Mouse (Mus musculus) liver (tissue): Measurements from ENCODE around the gene AY358078.
"Not testable (repeated sequence)": the region's sequence is repeated elsewhere in the genome, so short reads cannot be mapped to it uniquely, and the experiment has no call there.

Experiments
- DNase-seq: peaks from one replicate; pipeline ENCODE4 v3.0.0-alpha.2; 2020; ENCODE audit warnings: mixed read lengths

Gene AY358078

GRCm38 (mm10) chr14:51799746-51800145 is at the start of gene AY358078:
Gene AY358078 (plus strand): TSS chr14:51800046.
- DNase-seq, result no peak

DNA sequence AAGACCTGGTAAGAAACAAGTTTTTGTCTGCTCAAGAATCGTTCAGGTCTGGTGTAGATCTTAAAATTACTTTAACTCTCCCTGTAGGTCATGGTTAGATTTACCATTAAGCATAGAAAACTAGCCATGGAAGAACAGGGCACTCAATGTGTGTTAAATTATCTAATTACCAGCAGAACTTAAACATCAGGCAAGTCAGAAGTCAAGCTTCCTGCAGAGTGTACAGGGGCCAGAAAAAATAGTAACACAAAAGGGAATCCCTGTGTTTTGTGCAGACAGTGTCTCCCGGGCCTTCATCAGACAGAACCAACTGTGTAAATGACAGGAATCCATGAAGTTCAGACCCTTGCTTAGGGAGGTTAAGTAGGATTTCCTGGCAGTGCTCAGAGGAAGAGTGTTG is 43.9 kb upstream of the AY358078 start:
- no peak for DNase-seq

- not testable (repeated sequence) for DNase-seq
These were observed 28.5 kb upstream of the AY358078 start for GRCm38 (mm10) chr14:51771378-51771777.

DNA sequence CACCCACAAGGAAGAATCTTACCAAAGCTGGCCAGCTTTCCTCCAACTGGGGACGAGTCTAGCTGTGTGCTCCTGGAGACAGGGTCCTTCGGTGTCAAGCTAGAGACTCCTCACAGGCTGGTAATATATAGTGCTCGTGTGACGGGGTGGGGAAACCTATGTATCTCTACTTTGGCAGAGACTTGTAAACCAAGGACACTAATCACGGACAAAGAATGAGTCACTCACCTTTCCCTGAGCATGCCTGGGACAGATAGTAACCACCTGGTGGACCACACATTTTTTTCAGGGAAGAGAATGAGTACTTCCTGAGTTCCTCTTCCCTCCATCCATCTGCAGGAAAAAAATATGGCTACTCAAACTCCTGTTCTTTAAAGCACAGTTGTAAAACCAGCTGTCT is 26.4 kb upstream of the AY358078 start, which contains the start of gene Ang4:
Ang4 (minus strand) TSS at position 101 of the 400 bp plus-strand sequence.
- DNase-seq, result no peak

GRCm38 (mm10) chr14:51777791-51778190 is 22.1 kb upstream of the AY358078 start:
- DNase-seq, result no peak

GRCm38 (mm10) chr14:51778865-51779481 is 20.9 kb upstream of the AY358078 start:
- DNase-seq, result no peak

DNA sequence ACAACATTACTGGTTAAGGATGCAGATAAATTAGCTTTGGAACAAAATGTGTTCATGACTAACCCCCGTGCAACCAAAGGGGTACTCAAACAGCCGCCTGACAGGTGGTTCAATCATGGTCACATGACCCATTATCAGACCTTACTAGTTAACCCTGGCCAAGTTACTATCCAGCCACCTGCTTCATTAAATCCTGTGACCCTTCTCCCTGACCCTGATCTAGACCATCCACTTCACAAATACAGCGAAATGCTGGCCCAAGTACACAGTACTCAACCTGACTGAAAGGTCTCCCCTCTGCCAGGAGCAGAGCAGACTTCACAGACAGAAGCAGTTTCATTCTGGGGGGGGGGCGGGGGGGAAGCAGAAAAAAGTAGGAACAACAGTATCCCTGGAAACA is 13.5 kb upstream of the AY358078 start:
- DNase-seq, result no peak

DNA sequence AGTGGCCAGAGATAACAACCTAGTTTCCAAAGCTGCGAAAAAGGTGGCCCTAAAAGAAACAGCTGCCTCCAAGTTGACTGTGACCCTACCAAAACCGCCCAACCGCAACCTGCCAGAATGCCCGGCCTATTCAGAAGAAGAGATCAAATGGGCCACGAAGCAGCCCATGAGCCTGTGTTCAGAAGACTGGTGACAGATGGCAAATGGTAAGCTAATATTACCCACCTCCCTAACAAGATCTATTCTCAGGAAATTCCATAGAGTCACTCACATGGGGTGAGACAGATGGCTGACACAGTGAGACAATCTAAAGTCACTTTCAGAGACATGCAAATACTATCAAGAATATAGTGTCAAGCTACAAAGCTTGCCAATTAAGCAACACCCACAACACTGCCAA is 12.8 kb upstream of the AY358078 start:
- DNase-seq, result no peak

DNA sequence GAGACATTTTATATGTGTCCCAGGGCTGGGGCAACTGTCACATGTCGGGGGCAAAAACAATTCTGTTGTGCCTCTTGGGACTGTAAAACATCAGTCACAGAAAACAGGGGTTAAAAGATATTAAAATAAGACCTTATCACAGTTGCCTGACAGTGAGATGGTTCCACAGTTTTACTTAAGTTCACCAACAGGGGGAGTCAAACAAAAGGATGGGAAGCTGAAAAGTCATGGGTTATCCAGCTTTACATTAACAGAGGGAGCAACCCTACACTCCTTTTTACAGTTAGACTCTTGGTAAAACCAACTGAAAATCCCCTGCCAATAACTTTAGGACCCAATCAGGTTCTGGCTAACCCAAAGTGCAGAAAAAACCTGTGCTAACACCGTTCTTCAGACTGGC is 10.7 kb upstream of the AY358078 start:
- no peak for DNase-seq

GRCm38 (mm10) chr14:51794106-51794505 is 5.7 kb upstream of the AY358078 start:
- DNase-seq, result no peak

DNA sequence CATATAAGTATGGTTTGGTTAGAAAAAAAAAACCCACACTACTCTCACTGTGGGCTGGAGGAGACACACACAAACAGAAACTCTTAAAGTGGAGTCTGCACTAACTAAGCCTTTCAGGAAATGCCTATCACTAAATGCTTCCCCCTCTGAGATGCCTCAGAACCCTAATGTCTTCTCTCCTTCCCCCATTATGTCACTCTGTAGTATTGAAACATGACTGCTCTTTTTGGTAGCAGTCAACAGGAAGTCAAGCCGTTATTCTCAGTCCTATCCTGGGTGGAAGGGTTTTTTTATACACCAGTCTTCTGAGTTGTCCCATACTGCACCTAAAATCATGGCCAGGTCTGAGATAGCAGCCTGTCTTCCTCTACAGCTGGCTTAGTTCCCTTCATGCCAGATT is 26.8 kb downstream of the AY358078 start:
- DNase-seq, result no peak

GRCm38 (mm10) chr14:51827842-51828241 is 28.0 kb downstream of the AY358078 start:
- DNase-seq, result peak; percentile 4

- no peak for DNase-seq
These were observed 29.3 kb downstream of the AY358078 start for GRCm38 (mm10) chr14:51829188-51829587.

GRCm38 (mm10) chr14:51838480-51838879 is 38.6 kb downstream of the AY358078 start:
- DNase-seq, result not testable (repeated sequence)

- no peak for DNase-seq
These were observed 42.4 kb downstream of the AY358078 start for GRCm38 (mm10) chr14:51842250-51842649.

GRCm38 (mm10) chr14:51842781-51843180 is 42.9 kb downstream of the AY358078 start:
- no peak for DNase-seq

DNA sequence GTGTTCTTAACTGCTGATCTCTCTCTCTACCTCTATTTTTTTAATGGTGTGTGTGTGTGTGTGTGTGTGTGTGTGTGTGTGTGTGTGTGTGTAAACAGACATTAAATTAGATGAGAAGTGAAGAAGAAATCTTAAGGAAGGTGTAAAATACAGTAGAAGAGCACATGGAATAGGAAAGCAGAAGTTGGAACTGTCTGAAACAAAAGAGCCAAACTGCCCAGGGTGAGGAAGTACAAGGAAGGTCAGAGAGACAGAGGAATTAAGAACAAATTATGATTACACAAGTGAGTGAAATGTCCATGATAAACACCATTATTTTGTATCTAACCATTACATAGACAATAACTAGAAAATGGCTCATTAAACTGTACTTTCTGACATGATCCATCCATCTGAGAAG is 44.0 kb downstream of the AY358078 start:
- DNase-seq, result no peak

DNA sequence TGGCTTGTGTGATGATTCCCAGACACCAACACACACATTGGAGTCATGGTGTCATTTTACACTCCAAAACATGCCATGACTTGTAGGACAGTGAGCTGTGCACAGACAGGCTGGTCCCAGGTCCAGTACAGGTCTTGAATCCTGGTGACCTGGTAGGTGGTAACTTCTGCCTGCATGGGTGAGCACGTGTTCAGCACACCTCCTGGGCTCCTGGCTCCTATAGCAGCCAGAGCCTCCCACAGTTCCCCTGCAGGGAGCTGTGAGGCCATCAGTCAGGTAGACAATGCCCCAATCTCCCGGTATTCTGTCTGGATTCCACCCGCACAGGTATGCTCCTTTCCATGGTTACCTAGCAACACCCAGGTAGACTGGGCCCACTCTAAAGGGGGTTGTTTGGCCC is 46.7 kb downstream of the AY358078 start:
- DNase-seq, result no peak

- DNase-seq, result not testable (repeated sequence)
These were observed 51.2 kb downstream of the AY358078 start for GRCm38 (mm10) chr14:51851006-51851405.

- DNase-seq, result no peak
These were observed 53.6 kb downstream of the AY358078 start, which contains the start of gene Ear6 for GRCm38 (mm10) chr14:51853399-51853798. Gene Ear6 (plus strand): TSS chr14:51853699.

- DNase-seq, result not testable (repeated sequence)
These were observed 55.4 kb downstream of the AY358078 start for GRCm38 (mm10) chr14:51855280-51855679.

- DNase-seq, result not testable (repeated sequence)
These were observed 63.8 kb downstream of the AY358078 start for GRCm38 (mm10) chr14:51863603-51864002.

- no peak for DNase-seq
These were observed 70.9 kb downstream of the AY358078 start for GRCm38 (mm10) chr14:51870756-51871155.

DNA sequence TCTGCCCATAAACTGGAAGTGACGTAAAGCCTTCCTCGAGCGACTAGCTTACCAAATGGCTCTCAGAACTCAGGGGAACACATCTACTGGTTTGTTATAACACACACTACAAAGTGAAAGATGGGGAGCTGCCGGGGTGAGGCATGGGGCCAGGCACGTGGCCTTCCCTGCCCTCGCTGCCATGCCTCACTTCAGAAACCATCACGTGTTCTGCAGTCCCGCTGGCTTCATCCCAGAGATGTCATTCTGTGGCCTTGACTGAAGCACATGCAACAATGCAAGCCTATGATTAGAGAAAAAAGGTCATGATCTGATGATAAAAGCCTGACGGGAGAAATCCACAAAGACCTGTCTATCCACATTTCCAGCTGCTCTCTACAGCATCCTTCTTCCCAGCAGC is 71.9 kb downstream of the AY358078 start:
- DNase-seq, result no peak
